Mouse (Mus musculus) heart, embryonic 14.5 days (tissue): ENCODE measurements around the gene A4galt. TPM values are rescaled to one million over a fixed set of nuclear protein-coding genes. Genes with fewer than 3 reads are reported as not detected.

Experiments used
- ATAC-seq: fragments of 200-750 bp; cut with Nextera tagmentation; 2 replicates; pipeline ENCODE4 v1.8.0; 2017; ENCODE audit warnings: low read depth, moderate TSS enrichment; ENCODE audit not compliant: insufficient number of reproducible peaks, insufficient read depth, low FRiP score
- H3K27ac ChIP-seq, 2 experiments: fragments of 200-500 bp in 1 of 2; fragments of 300-500 bp in 1 of 2; sonication (generic) in 1 of 2; replicated peaks in 1 of 2; 2 replicates each; pipeline ENCODE4 v1.5.1; 2012 to 2014; ENCODE audit warnings: low read depth in 2 of 2, low read length in 2 of 2, control low read depth in 1 of 2, mild to moderate bottlenecking in 1 of 2, mixed read lengths in 1 of 2; ENCODE audit not compliant: control insufficient read depth in 1 of 2, insufficient read depth in 1 of 2
- H3K27me3 ChIP-seq: fragments of 300-500 bp; sonication (generic); 2 replicates; pipeline ENCODE4 v1.6.1; 2014; ENCODE audit warnings: mild to moderate bottlenecking, low read length, control low read depth; ENCODE audit not compliant: control insufficient read depth, insufficient read depth
- H3K36me3 ChIP-seq: fragments of 300-500 bp; sonication (generic); 2 replicates; pipeline ENCODE4 v1.6.1; 2014; ENCODE audit warnings: mild to moderate bottlenecking, control low read depth, low read length, mixed read lengths; ENCODE audit not compliant: control insufficient read depth, insufficient read depth
- H3K4me1 ChIP-seq, 2 experiments: fragments of 200-500 bp in 1 of 2; fragments of 300-500 bp in 1 of 2; sonication (generic) in 1 of 2; 2 replicates each; pipeline ENCODE4 v1.6.1; 2012 to 2014; ENCODE audit warnings: low read length in 2 of 2, control low read depth in 1 of 2, mixed read lengths in 1 of 2; ENCODE audit not compliant: control insufficient read depth in 2 of 2, insufficient read depth in 2 of 2
- H3K4me2 ChIP-seq: fragments of 300-500 bp; sonication (generic); 2 replicates; pipeline ENCODE4 v1.6.1; 2014; ENCODE audit warnings: mild to moderate bottlenecking, low read length
- H3K4me3 ChIP-seq, 2 experiments: fragments of 200-500 bp in 1 of 2; fragments of 300-500 bp in 1 of 2; sonication (generic) in 1 of 2; 2 replicates each; pipeline ENCODE4 v1.5.1; 2012 to 2014; ENCODE audit warnings: low read length in 2 of 2, mild to moderate bottlenecking in 2 of 2, control low read depth in 1 of 2, low read depth in 1 of 2, moderate library complexity in 1 of 2; ENCODE audit not compliant: control insufficient read depth in 1 of 2, insufficient read depth in 1 of 2
- H3K9ac ChIP-seq: fragments of 300-500 bp; sonication (generic); 2 replicates; pipeline ENCODE4 v1.6.1; 2014; ENCODE audit warnings: mild to moderate bottlenecking, low read length
- H3K9me3 ChIP-seq: fragments of 300-500 bp; sonication (generic); 2 replicates; pipeline ENCODE4 v1.6.1; 2016; ENCODE audit warnings: low read length, control low read depth; ENCODE audit not compliant: control insufficient read depth
- WGBS: fragments of 180-500 bp; shearing (Covaris S2); extraction: QIAGEN DNeasy Blood & Tissue Kit; methylation state at CpG from one replicate; pipeline ENCODE4 v1.1.7; 2014; 5-methylcytosine and 5-hydroxymethylcytosine counted together
- polyA plus RNA-seq: library from polyadenylated mRNA; unstranded; fragments of >200 nt; fragmentation: Nextera tagmentation; extraction: Ambion mirVana; gene quantifications from 2 replicates; pipeline ENCODE4 v1.2.1, GENCODE M21; 2014

The A4galt gene
- polyA plus RNA-seq, 1 experiment from 2014 or later, result 0.88 TPM

GRCm38 (mm10) chr15:83237460-83238243 lies 13.9 kb downstream of the A4galt start:
- H3K4me3 ChIP-seq, result no peak overlapping the region
- H3K36me3 ChIP-seq, result no peaks in the 10 kb centered on the region
- H3K9me3 ChIP-seq, result no peaks in the 10 kb centered on the region
- 63% methylated on average over 15 of the region's 15 CpGs for WGBS
- no peaks in the 10 kb centered on the region for H3K27me3 ChIP-seq
- H3K4me2 ChIP-seq, result no peak overlapping the region
- no peak overlapping the region for H3K27ac ChIP-seq
- H3K9ac ChIP-seq, result no peak overlapping the region
- ATAC-seq, result no peak
- H3K4me1 ChIP-seq, result peaks cover 12 to 16% of the 10 kb centered on the region in 2 experiments

- no CpG with 5 or more reads among the region's 1 CpGs for WGBS
- H3K4me1 ChIP-seq, result peaks cover 13 to 16% of the 10 kb centered on the region in 2 experiments
- no peak overlapping the region for H3K4me2 ChIP-seq
- no peaks in the 10 kb centered on the region for H3K9me3 ChIP-seq
- ATAC-seq, result no peak
- H3K9ac ChIP-seq, result no peak overlapping the region
- H3K4me3 ChIP-seq, result no peak overlapping the region
- no peaks in the 10 kb centered on the region for H3K36me3 ChIP-seq
- H3K27ac ChIP-seq, result no peak overlapping the region
- no peaks in the 10 kb centered on the region for H3K27me3 ChIP-seq
Measured at GRCm38 (mm10) chr15:83236824-83237223, 14.8 kb downstream of the A4galt start.

GRCm38 (mm10) chr15:83233219-83233992 lies 18.2 kb downstream of the A4galt start:
- Histone ChIP-seq H3K4me2 (0 out of 2 replicates have a peak overlapping the region, but pooled peaks have one; percentile 1), H3K27ac (peak overlapping the region; percentile 83 to 87), H3K9me3 (no peaks in the 10 kb centered on the region), H3K36me3 (no peaks in the 10 kb centered on the region), H3K4me1 (peaks cover 13 to 16% of the 10 kb centered on the region in 2 experiments), H3K9ac (no peak overlapping the region), H3K4me3 (no peak overlapping the region), H3K27me3 (no peaks in the 10 kb centered on the region)
- peak; percentile 87 for ATAC-seq
- WGBS, result 47% methylated on average over 4 of the region's 4 CpGs

- 89% methylated on average over 10 of the region's 10 CpGs for WGBS
- no peaks in the 10 kb centered on the region for H3K36me3 ChIP-seq
- H3K9me3 ChIP-seq, result no peaks in the 10 kb centered on the region
- no peaks in the 10 kb centered on the region for H3K27me3 ChIP-seq
- H3K4me1 ChIP-seq, result peaks cover 20% of the 10 kb centered on the region in 2 experiments
- no peak for ATAC-seq
- H3K4me3 ChIP-seq, result no peak overlapping the region
- H3K4me2 ChIP-seq, result no peak overlapping the region
- H3K9ac ChIP-seq, result no peak overlapping the region
- H3K27ac ChIP-seq, result no peak overlapping the region
Measured at GRCm38 (mm10) chr15:83227559-83227958, 24.0 kb downstream of the A4galt start.

DNA sequence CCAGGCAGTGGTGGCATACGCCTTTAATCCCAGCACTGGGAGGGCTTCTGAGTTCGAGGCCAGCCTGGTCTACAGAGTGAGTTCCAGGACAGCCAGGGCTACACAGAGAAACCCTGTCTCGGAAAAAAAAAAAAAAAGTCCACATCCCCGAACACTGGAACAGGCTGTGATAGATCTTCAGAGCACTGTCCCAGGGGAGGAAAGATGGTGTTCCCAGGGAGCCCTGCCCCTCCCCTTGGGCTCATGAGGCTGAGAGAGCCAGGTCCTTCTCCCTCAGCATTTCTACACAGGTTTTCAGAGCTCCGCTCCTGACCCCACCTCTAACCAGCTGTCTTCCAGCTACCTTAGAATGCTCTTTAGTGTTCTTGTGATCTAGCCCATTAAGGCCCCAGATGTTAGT lies 24.7 kb downstream of the A4galt start:
- no peak overlapping the region for H3K9ac ChIP-seq
- peaks cover 20% of the 10 kb centered on the region in 2 experiments for H3K4me1 ChIP-seq
- ATAC-seq, result no peak
- no peaks in the 10 kb centered on the region for H3K27me3 ChIP-seq
- 81% methylated on average over 5 of the region's 5 CpGs for WGBS
- no peak overlapping the region for H3K4me2 ChIP-seq
- H3K4me3 ChIP-seq, result no peak overlapping the region
- H3K9me3 ChIP-seq, result no peaks in the 10 kb centered on the region
- no peaks in the 10 kb centered on the region for H3K36me3 ChIP-seq
- no peak overlapping the region for H3K27ac ChIP-seq

- WGBS, result 83% methylated on average over 9 of the region's 9 CpGs
- no peaks in the 10 kb centered on the region for H3K36me3 ChIP-seq
- no peak overlapping the region for H3K27ac ChIP-seq
Measured at GRCm38 (mm10) chr15:83226066-83226834, 25.3 kb downstream of the A4galt start.

DNA sequence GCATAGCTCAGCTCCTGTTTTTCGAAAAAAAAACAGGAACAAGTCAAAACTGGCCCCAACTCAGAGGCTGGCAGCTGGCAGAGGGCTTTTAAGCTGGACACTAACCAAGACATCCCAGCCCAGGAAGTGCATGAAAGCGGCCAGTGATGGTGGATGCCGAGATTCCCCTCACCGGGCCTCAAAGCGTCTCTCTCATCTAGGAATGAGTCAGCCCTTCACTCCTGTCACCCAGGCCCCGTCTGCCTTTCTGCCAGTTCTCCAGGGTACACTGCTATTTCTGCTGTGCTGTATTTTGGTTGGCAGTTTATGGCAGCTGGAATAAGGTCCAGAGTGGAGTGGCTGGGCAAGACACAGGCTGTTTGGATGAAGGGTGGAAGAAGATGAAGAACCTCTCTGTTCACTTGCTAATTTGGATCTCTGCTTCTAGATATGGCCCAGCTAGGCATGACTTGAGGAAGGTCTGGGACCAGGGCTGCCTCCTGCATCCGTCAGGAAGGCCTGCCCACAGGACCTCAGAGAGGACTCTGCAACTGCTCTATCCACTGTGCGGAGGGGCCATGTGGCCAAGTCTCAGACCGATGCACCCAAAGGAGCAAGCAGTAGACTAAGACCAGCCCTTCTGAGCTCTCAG lies 27.3 kb downstream of the A4galt start:
- Histone ChIP-seq H3K9me3 (0 out of 2 replicates have a peak, but pooled peaks cover 3% of the 10 kb centered on the region), H3K4me3 (no peak overlapping the region), H3K4me2 (0 out of 2 replicates have a peak overlapping the region, but pooled peaks have one; percentile 11), H3K27me3 (no peaks in the 10 kb centered on the region), H3K27ac (peak overlapping the region; percentile 68 to 79), H3K9ac (no peak overlapping the region; the same call in 1 of the 2 replicates), H3K4me1 (peaks cover 20% of the 10 kb centered on the region in 2 experiments), H3K36me3 (no peaks in the 10 kb centered on the region)
- WGBS, result 37% methylated on average over 9 of the region's 9 CpGs
- peak; percentile 24; the same call in 1 of the 2 replicates for ATAC-seq

More at GRCm38 (mm10) chr15:83226066-83226834, 25.3 kb downstream of the A4galt start:
- Histone ChIP-seq H3K4me3 (no peak overlapping the region), H3K9ac (no peak overlapping the region), H3K9me3 (no peaks in the 10 kb centered on the region), H3K4me2 (no peak overlapping the region), H3K4me1 (peaks cover 20% of the 10 kb centered on the region in 2 experiments), H3K27me3 (no peaks in the 10 kb centered on the region)
- ATAC-seq, result no peak
